Mouse (Mus musculus): ENCODE data around the gene Klhl33. TPM values are rescaled to one million over a fixed set of nuclear protein-coding genes. Genes with fewer than 3 reads are reported as not detected.
"Not testable (repeated sequence)": the region's sequence is repeated elsewhere in the genome, so short reads cannot be mapped to it uniquely, and the experiment has no call there.

The Klhl33 gene
- polyA plus RNA-seq, 1 experiment from 2014 or later = 0.27 TPM

DNA sequence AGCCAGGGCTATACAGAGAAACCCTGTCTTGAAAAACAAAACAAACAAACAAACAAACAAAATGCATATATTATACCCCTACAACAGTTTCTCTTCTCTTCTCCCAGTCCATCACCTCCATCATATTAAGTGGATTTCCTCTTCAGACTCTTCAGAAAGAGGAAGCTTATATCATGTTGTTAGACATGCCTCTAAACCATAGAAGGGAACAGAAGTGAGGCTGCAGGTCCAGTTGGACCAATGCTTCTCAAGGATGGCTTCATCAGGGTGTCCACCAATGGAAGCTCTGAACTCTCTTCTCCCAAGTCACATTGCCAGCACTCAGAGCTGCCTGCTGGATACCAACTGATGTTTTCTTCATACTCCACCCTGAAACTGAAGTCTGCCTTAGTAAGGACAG, 8.0 kb upstream of the Klhl33 start:
- H3K4me3 ChIP-seq (ENCODE audit: low read length); H3K27me3 ChIP-seq (ENCODE audit: insufficient read depth, low read length); H3K27ac ChIP-seq (ENCODE audit: low read length); H3K9me3 ChIP-seq (ENCODE audit: low read length); H3K9ac ChIP-seq (replicated peaks; ENCODE audit: low read length); ATAC-seq (ENCODE audit: low FRiP score, low TSS enrichment); H3K4me2 ChIP-seq (replicated peaks; ENCODE audit: low read depth, low read length); H3K4me1 ChIP-seq (ENCODE audit: insufficient read depth, low read length); H3K36me3 ChIP-seq (ENCODE audit: insufficient read depth, low read length): not testable (repeated sequence)

DNA sequence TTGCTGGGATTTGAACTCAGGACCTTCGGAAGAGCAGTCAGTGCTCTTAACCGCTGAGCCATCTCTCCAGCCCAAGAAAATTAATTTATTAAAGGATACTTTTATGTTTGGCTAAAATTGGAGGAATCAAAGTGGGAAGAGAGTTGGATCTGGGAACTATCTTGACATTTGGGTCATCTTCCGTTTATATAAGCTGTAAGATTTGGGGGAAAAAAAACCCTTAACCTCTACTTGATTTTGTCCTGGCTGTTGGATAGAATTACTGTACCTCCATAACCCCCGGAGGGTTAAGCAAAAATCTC, 7.5 kb upstream of the Klhl33 start:
- no peak overlapping the region for H3K4me3 ChIP-seq (ENCODE audit: low read length)
- ATAC-seq (ENCODE audit: low FRiP score, low TSS enrichment) = no peak
- 81% methylated on average over 4 of the region's 4 CpGs for WGBS

DNA sequence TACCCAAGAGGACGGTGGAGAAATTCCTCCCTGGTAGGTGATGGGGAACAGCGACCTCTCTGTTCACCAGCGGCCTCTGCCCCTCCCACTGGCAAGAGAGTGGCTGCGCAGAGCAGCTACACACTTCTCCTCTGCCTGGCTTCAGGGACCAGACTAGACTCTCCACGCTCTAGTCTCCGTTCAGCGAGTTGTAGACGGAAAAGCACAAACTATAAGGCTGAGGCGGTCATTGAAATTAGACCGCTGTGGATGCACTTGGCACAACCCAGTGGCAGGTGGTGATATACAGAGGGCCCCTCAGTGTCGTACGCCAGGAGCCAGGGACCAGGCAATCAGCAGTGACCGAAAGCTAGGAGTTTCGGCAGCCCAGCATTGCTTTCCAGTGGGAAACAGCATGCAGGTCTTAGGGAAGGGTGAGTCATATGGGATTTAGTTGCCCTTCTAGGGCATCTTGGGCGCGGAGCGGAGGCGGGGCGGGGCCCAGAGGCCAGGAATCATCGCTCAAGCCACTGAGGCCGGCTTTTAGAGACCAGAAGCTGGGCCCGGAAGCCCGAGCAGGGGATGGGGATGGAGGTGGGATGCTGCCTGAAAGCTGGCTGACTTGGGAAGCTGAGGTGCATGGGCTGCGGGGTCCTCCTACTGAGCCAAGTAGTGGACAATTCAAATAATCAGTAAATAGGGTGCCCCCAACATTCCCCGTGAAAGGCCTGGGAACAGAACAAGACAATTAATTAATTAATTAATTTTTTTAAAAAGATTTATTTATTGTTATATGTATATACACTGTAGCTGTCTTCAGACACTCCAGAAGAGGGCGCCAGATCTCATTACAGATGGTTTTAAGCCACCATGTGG, 6.9 kb upstream of the Klhl33 start:
- H3K36me3 ChIP-seq (ENCODE audit: insufficient read depth, low read length) = no peaks in the 10 kb centered on the region
- peak; percentile 93 for ATAC-seq (ENCODE audit: low FRiP score, low TSS enrichment)
- H3K4me2 ChIP-seq (replicated peaks; ENCODE audit: low read depth, low read length) = peak overlapping the region; percentile 71
- WGBS = 4% methylated on average over 26 of the region's 26 CpGs
- peak overlapping the region; percentile 51 for H3K4me3 ChIP-seq (ENCODE audit: low read length)
- no peaks in the 10 kb centered on the region for H3K27me3 ChIP-seq (ENCODE audit: insufficient read depth, low read length)
- H3K9me3 ChIP-seq (ENCODE audit: low read length) = no peaks in the 10 kb centered on the region
- H3K9ac ChIP-seq (replicated peaks; ENCODE audit: low read length) = peak overlapping the region; percentile 52
- no peak overlapping the region for H3K27ac ChIP-seq (ENCODE audit: low read length)
- peaks cover 7% of the 10 kb centered on the region for H3K4me1 ChIP-seq (ENCODE audit: insufficient read depth, low read length)

More for the DNA sequence above, 7.5 kb upstream of the Klhl33 start:
- Histone ChIP-seq H3K27ac (ENCODE audit: low read length) (no peak overlapping the region), H3K27me3 (ENCODE audit: insufficient read depth, low read length) (no peaks in the 10 kb centered on the region), H3K36me3 (ENCODE audit: insufficient read depth, low read length) (no peaks in the 10 kb centered on the region), H3K4me2 (replicated peaks; ENCODE audit: low read depth, low read length) (no peak overlapping the region), H3K9ac (replicated peaks; ENCODE audit: low read length) (no peak overlapping the region), H3K4me1 (ENCODE audit: insufficient read depth, low read length) (peaks cover 7% of the 10 kb centered on the region), H3K9me3 (ENCODE audit: low read length) (no peaks in the 10 kb centered on the region)

DNA sequence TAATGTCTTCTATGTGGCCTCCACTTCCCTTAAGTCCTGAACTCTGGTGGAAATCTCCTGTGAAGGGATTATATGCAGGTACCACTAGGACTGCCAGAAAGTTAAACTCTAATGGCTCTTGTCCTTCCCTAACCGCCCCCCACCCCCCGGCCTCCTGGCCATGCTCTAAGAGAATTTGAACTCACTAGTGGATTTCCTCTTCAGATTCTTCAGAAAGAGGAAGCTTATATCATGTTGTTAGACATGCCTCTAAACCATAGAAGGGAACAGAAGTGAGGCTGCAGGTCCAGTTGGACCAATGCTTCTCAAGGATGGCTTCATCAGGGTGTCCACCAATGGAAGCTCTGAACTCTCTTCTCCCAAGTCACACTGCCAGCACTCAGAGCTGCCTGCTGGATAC, 685 bp upstream of the Klhl33 start:
- not testable (repeated sequence) for H3K4me3 ChIP-seq (ENCODE audit: low read length); H3K4me2 ChIP-seq (replicated peaks; ENCODE audit: low read depth, low read length); H3K36me3 ChIP-seq (ENCODE audit: insufficient read depth, low read length); H3K9ac ChIP-seq (replicated peaks; ENCODE audit: low read length); ATAC-seq (ENCODE audit: low FRiP score, low TSS enrichment); H3K27ac ChIP-seq (ENCODE audit: low read length); H3K9me3 ChIP-seq (ENCODE audit: low read length)
- Histone ChIP-seq H3K27me3 (ENCODE audit: insufficient read depth, low read length) (peaks cover 14% of the 10 kb centered on the region; the same call in 1 of the 2 replicates), H3K4me1 (ENCODE audit: insufficient read depth, low read length) (peaks cover 15% of the 10 kb centered on the region)
- WGBS = 100% methylated on average over 2 of the region's 2 CpGs

DNA sequence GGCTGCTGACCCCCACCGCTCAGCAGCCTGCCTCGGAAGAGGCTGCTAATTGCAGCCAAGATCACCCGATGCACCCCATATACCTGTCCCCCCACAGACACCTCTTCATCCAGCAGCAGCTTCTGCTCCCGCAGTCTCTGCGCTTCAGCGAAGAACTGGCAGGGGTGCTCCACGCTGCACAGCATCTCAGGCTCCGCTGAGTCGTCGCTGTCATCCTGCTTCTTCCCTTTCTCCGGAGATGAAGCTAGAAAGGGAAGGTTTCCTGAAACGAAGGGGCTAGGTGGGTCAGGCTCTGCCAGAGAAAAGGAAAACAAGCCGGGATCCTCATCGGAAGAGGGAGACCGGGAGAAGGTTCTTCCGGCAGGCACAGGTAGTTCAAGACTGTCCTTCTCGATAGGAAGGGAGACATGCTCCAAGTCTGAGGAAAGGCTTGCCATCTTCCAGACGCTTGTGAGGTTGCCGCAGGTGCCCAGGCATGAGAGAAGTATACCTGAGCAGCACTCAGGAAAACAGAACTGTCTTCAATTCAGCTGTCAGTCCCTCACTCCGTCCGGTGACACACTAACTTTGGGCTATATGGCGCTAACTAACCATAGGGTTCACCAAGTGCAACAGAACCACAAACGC, 447 bp downstream of the Klhl33 start:
- Histone ChIP-seq H3K4me2 (replicated peaks; ENCODE audit: low read depth, low read length) (peak overlapping the region; percentile 88), H3K9ac (replicated peaks; ENCODE audit: low read length) (peak overlapping the region; percentile 65), H3K27ac (ENCODE audit: low read length) (no peak overlapping the region), H3K9me3 (ENCODE audit: low read length) (no peaks in the 10 kb centered on the region), H3K4me1 (ENCODE audit: insufficient read depth, low read length) (peaks cover 15% of the 10 kb centered on the region), H3K36me3 (ENCODE audit: insufficient read depth, low read length) (no peaks in the 10 kb centered on the region), H3K4me3 (ENCODE audit: low read length) (peak overlapping the region; percentile 51), H3K27me3 (ENCODE audit: insufficient read depth, low read length) (peaks cover 14% of the 10 kb centered on the region; the same call in 1 of the 2 replicates)
- 15% methylated on average over 23 of the region's 23 CpGs for WGBS
- peak; percentile 7; the same call in 1 of the 2 replicates for ATAC-seq (ENCODE audit: low FRiP score, low TSS enrichment)

DNA sequence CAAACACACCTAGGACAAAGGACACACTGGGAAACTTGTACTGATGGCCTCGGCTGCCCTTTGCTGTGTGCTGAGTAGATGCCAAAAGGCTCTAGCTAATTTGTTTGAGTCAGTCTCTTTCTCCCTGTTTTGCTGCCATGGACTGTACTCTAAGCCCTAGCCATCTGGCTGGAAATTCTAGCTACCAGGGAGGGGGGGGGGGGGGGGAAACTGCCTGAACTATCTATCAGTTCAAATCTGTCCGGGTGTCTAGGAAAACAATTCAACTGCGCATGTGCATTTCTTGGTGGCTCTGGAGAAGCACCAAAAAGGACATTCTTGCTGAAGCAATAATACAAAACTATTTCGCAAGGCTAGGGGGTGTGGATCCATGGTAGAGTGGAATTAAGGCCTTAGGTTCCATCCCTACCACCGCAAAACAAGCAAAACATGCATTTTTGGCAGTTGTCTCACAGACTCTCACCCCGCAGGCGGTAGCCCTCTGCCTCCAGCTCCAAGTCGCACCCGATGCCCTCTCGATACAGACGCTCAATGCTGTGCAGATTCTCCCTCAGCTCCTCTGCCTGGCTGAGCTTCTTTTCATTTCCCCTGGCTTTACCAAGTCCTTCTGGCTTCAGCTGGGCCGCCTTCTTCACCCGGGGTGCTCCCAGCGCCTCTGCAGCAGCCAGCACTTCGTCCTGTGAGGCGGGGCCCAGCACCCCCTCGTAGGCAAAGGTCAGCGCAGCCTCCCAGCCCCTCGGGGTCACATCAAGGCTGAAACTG, 1.1 kb downstream of the Klhl33 start:
- Histone ChIP-seq H3K9ac (replicated peaks; ENCODE audit: low read length) (peak overlapping the region; percentile 65), H3K27me3 (ENCODE audit: insufficient read depth, low read length) (peaks cover 14% of the 10 kb centered on the region; the same call in 1 of the 2 replicates), H3K4me1 (ENCODE audit: insufficient read depth, low read length) (peaks cover 15% of the 10 kb centered on the region), H3K36me3 (ENCODE audit: insufficient read depth, low read length) (no peaks in the 10 kb centered on the region), H3K27ac (ENCODE audit: low read length) (no peak overlapping the region), H3K9me3 (ENCODE audit: low read length) (no peaks in the 10 kb centered on the region), H3K4me3 (ENCODE audit: low read length) (peak overlapping the region; percentile 51), H3K4me2 (replicated peaks; ENCODE audit: low read depth, low read length) (peak overlapping the region; percentile 88)
- 13% methylated on average over 19 of the region's 19 CpGs for WGBS
- ATAC-seq (ENCODE audit: low FRiP score, low TSS enrichment) = peak; percentile 57; the same call in 1 of the 2 replicates

DNA sequence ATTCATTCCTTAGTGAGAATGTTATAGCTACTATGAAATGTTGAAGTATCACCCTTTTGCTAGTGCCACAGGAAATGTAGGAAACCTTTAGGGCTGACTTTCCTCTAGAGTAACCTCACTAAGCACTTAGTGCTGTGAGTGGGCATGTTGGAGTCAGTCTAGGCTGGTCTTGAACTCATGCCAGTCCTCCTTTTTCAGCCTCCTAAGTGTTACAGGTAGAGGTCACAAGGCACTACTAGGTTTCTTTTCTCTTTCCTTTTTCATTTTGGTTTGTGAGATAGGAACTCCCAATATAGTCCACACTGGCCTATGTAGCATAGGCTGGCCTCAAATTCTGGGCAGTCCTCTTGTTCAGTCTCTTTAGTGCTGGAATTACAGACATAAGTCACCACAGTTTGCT, 1.9 kb downstream of the Klhl33 start:
- H3K27me3 ChIP-seq (ENCODE audit: insufficient read depth, low read length) = peaks cover 14% of the 10 kb centered on the region; the same call in 1 of the 2 replicates
- H3K27ac ChIP-seq (ENCODE audit: low read length) = no peak overlapping the region
- H3K9ac ChIP-seq (replicated peaks; ENCODE audit: low read length) = no peak overlapping the region
- peaks cover 15% of the 10 kb centered on the region for H3K4me1 ChIP-seq (ENCODE audit: insufficient read depth, low read length)
- no peaks in the 10 kb centered on the region for H3K36me3 ChIP-seq (ENCODE audit: insufficient read depth, low read length)
- H3K4me3 ChIP-seq (ENCODE audit: low read length) = no peak overlapping the region
- H3K4me2 ChIP-seq (replicated peaks; ENCODE audit: low read depth, low read length) = no peak overlapping the region
- no peak for ATAC-seq (ENCODE audit: low FRiP score, low TSS enrichment)
- no peaks in the 10 kb centered on the region for H3K9me3 ChIP-seq (ENCODE audit: low read length)

DNA sequence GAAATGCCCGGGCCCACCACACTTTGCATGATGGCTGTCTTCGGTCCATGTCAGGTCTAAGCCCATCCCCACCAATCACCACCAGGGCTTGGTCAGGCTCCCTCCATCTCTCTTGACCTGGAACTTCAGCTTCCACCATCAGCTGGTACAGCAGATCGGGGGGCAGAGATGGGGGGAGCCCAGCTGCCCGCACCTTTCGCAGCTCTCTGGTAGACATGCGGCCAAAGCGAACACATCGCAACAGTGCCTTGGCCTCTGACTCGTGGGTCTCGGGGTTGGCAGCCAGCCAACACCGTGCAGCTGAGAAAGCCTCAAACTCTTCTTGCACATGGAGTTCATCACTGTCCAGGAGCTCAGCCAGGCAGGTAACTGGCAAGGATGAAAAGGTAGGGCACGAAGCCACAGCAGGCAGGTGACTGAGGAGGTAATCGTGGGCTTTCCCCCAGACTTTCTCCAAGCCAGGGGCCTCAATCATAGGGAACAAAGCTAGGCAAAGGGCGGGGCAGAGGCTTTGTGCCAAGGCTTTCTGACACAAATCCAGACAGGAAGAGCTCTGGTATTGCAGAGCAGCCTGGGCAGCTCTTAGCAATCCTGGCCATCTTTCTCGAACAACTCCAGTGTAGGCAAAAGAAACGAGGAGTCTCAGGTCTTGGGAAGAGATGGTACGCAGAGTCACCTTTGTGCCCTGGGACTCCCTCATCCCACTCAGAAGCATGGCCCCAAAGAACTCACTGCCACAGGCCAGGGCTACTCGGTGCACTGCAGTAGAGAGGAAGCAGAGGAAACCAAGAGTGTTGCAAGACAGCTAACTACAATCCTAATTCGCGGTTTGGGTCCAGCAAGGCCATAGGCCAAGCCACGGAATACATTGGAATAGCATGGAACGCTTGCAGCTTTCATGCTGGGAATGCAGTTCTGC, 4.5 kb downstream of the Klhl33 start:
- H3K4me2 ChIP-seq (replicated peaks; ENCODE audit: low read depth, low read length) = no peak overlapping the region
- WGBS = 77% methylated on average over 22 of the region's 22 CpGs
- peaks cover 15% of the 10 kb centered on the region for H3K4me1 ChIP-seq (ENCODE audit: insufficient read depth, low read length)
- H3K9ac ChIP-seq (replicated peaks; ENCODE audit: low read length) = no peak overlapping the region
- no peak overlapping the region for H3K27ac ChIP-seq (ENCODE audit: low read length)
- no peak; the same call in 1 of the 2 replicates for ATAC-seq (ENCODE audit: low FRiP score, low TSS enrichment)
- H3K9me3 ChIP-seq (ENCODE audit: low read length) = no peaks in the 10 kb centered on the region
- no peaks in the 10 kb centered on the region for H3K36me3 ChIP-seq (ENCODE audit: insufficient read depth, low read length)
- peaks cover 13% of the 10 kb centered on the region; the same call in 1 of the 2 replicates for H3K27me3 ChIP-seq (ENCODE audit: insufficient read depth, low read length)
- H3K4me3 ChIP-seq (ENCODE audit: low read length) = no peak overlapping the region

DNA sequence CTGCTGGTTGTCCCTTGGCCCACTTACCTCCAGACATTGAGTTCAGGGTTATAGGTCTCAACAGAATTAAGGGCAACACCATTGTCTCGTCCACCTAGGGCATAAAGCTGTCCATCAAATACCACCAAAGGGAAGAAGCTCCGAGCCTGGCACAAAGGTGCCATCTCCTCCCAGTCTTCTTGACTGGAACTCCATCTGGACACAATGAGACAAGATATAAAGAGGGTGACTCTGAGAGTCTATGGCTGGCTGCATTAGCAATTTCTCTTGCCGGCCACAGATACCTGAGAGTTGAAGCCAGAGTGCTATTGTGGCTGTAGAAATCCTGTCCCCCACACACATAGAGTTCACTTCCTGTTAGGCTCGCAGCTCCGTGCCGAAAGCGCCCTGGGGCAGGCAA, 5.2 kb downstream of the Klhl33 start:
- Histone ChIP-seq H3K27me3 (ENCODE audit: insufficient read depth, low read length) (peaks cover 7% of the 10 kb centered on the region; the same call in 1 of the 2 replicates), H3K4me3 (ENCODE audit: low read length) (no peak overlapping the region), H3K4me2 (replicated peaks; ENCODE audit: low read depth, low read length) (no peak overlapping the region), H3K9ac (replicated peaks; ENCODE audit: low read length) (no peak overlapping the region), H3K4me1 (ENCODE audit: insufficient read depth, low read length) (peaks cover 14% of the 10 kb centered on the region), H3K27ac (ENCODE audit: low read length) (no peak overlapping the region), H3K36me3 (ENCODE audit: insufficient read depth, low read length) (no peaks in the 10 kb centered on the region), H3K9me3 (ENCODE audit: low read length) (no peaks in the 10 kb centered on the region)
- no peak for ATAC-seq (ENCODE audit: low FRiP score, low TSS enrichment)
- 85% methylated on average over 7 of the region's 7 CpGs for WGBS
